Mouse (Mus musculus): ENCODE results near the gene 1600014C10Rik.

Gene 1600014C10Rik

DNA sequence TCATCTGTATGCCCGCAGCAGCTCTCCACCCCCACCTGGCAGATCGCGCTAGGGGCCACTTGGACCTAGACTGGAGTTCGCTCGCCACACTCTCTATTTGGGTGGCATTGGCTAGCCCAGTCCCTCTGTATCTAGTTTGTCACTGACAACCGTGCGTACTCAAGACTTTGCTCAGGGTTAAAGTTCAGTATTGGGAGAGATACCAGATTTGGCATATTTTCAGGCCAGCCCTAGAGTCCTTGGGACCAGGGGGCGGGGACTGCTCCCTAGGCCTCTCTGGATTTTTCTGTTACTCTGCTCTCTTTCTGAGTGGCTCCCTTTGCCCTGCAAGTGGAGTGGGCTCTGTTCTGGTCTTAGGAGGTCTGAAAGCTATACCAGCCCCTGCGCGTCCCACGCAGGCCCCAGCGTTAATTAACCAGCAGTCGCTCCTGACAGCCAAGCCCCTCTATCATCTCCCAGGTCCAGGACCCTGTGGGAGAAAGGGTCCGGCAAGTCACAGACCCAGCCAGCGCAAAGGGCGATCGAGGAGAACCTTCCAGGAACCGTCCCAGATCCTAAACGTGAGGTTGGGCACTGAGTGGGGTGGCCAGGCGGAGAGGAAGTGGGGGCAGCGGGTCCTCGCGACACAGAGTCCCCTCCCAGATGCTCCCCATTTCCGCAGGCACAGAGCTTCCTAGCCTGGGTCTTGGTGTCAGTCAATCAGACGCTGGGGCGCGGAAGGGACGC lies at the start of gene 1600014C10Rik:
Gene 1600014C10Rik (plus strand): TSS at position 256 of the 726 bp plus-strand sequence.
- DNase-seq (ENCODE audit: low spot score), result no peak

DNA sequence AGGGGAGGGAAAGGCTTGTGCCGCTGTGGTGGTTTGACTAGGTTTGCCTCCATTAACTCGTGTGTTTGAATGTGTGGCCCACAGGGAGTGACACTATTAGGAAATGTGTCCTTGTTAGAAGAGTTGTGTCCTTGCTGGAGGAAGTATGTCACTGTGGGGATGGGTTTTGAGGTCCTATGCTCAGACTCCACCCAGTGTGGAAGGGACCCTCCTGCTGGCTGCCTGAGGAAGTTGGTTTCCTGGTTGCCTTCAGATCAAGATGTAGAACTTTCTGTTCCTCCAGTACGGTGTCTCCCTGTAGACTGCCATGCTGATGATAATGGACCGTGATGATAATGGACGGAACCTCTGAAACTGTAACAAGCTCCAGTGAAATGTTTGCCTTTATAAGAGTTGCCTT lies 48.5 kb upstream of the 1600014C10Rik start:
- no peak for DNase-seq (ENCODE audit: low spot score)

DNA sequence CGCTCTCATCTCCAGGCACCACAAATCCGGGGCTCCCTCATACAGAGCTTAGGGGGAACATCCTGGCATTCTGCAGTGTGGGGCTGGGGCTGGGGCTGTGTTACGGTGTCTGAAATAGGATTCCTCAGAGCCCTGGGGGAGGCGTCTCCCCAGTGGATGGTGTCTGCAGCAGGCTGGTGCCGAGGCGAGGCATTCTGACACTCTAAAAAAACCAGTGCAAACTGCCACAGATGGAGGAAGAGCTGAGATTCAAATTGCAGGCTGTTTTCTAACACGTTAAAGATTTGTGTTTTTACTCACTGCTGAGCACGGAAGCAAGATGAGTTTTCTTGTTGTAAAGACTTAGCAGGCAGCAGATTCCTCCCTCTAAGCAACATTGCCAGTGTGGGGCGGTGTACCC lies 42.7 kb upstream of the 1600014C10Rik start:
- no peak for DNase-seq (ENCODE audit: low spot score)

DNA sequence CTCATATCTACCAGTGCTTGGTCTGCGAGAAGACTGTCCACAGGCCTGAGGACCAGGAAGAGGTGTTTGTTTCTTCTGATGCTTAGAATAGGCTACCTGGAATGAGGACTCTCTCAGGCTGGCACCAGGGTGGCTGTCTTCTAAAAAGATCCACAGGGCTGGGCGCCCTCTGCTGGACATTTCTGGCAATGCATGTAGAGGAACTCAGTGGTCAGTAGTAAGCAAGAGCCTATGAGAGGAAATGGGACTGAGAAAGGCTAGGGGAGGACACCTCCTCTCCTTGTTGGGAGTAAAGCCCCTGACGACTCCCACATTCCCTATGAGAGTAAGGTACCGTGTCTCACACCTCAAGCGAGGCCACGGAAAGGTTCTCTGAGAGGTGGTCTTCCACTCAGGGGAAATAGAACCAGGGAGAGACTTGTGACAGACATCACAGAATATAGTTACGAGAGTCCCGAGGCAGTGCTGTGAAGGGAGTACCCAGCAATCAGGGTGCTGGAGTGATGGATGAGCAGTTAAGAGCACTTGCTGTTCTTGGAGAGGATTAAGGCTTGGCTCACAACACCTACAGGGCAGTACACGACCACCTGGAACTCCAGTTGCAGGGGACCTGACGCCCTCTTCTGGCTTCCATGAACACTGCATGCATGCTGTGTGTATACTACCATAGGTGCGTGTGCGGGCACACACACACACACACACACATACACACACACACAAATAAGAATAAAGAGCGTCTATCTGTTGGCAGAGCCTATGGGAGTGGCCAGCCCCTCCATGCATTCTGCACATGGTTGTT lies 41.1 kb upstream of the 1600014C10Rik start:
- peak; percentile 95 for DNase-seq (ENCODE audit: low spot score)

DNA sequence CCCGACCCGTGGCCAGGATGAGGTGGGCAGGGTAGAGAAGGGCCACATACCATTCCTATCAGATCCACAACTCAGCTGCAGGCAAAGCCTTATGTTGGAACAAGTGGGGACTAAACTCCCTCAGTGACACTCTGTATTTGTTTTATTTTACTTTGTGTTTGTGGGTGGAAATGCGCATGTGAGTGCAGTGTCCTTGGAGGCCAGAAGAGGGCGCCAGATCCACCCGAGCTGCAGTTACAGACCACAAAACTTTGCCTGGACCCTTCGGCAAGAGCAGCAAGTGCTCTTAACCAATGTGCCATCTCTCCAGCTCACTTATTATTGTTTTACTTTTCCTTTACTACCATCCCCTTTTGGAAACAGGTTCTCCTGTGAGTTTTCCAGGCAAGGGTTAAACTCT lies 35.5 kb upstream of the 1600014C10Rik start:
- no peak for DNase-seq (ENCODE audit: low spot score)

DNA sequence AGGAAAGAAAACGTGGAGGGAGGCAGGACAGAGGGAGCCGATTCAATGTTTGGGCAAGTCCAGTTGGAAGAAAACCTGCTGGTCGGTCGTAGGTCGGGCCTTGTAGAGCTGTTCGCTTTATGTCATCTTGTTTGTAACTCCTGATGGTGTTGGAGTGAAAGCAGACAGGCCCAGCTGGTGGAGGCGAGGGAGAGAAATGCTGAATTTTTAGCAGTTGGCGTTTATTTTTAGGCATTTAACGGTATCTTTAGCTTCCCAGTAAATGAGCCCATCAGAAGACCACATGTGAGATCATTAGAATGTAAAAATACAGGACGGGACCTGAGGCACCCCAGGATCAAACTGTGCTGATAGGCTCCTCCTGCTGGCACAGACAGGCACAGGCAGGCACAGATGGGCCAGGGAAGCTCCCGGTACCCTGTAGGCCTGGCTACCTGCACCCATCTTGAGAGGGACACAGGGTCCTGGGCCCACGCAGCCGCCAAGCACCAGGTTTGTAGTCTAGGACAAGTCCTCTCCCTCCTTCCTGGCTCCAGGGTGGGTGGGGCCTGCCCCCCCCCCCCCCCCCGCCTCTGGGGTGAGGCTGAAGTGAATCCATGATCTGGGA lies 31.2 kb upstream of the 1600014C10Rik start:
- no peak for DNase-seq (ENCODE audit: low spot score)

DNA sequence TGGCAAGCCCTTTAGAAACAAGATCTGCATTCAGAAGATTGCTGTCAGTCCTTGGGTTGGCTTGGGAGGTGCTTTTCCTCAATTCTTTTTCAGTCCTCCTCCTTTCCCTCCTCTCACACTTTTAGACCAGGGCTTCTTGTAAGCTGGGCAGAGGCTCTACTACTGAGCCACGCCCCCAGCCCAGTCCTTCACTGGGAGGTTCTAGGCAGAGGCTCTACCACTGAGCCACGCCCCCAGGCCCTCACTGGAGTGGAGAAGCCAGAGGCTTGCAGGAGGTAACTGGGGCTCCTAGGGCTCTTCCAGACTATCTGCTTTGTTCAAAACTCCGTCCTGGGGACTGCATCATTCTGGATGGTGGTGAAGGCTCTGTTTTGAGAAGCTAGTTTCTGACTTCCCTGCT lies 30.4 kb upstream of the 1600014C10Rik start:
- no peak for DNase-seq (ENCODE audit: low spot score)

DNA sequence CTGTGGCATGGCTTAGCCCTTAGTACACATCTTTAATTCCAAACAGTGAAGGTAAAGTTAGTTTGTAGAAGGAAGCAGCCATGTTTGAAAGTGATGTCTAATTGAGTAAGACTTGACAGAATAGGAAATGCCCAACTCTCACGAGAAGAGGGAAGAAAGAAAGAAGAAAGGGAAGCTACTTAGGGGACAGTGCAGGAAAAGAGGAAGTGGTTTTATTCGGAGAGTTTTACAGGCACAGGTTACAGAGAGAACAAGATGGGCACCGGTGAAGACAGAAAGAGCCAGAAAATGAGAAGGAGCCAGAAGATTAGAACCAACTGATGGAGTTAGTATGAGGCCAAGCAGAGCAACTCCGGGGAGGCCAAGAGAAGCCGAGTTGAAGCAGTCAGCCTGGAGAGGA lies 27.2 kb upstream of the 1600014C10Rik start:
- no peak for DNase-seq (ENCODE audit: low spot score)

DNA sequence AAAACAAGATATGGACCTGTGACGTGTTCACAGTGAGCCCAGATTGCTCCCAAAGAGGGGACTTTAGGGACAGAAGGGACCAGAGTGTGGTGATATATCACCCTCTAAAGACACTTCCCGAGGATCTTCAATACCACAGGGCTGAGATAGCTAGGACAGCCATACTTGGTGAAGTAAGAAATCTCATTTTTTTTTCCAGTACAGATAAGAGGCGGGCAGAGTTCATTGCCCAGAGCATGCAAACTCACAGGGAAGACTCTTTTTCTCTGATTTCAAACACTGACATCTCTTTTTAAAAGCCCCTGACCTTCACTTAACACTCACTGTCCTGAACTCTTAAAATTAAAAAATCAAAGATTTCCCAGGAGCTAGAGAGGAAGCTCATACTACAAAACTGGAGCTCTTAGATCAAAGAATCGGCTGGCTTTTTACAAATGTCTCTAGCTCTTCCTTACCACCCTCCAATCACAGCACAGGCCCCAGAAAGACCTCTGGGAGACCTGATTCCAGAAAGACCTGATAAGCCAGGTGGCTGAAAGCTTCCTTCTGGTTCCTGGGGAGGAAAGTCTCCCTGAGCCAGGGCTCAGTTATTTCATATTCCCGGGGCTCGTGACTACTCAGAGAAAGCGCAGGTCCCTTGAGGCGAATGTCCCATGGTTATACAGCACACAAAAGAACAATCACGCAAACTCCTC lies 24.1 kb upstream of the 1600014C10Rik start:
- DNase-seq (ENCODE audit: low spot score), result no peak

DNA sequence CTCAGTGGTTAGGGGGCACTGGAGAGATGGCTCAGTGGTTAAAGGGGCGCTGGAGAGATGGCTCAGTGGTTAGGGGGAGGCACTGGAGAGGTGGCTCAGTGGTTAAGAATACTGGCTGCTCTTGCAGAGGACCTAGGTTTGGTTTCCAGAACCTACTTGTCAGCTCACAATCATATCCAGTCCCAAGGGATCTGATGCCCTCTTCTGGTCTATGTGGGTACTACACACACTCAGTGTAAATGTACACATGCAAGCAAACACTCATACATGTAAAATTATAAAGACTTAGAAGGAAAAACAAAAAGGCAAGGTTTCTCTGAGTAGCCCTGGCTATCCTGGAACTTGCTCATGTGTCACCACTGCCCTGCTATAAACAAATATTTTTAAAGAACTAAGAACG lies 21.6 kb upstream of the 1600014C10Rik start:
- no peak for DNase-seq (ENCODE audit: low spot score)

DNA sequence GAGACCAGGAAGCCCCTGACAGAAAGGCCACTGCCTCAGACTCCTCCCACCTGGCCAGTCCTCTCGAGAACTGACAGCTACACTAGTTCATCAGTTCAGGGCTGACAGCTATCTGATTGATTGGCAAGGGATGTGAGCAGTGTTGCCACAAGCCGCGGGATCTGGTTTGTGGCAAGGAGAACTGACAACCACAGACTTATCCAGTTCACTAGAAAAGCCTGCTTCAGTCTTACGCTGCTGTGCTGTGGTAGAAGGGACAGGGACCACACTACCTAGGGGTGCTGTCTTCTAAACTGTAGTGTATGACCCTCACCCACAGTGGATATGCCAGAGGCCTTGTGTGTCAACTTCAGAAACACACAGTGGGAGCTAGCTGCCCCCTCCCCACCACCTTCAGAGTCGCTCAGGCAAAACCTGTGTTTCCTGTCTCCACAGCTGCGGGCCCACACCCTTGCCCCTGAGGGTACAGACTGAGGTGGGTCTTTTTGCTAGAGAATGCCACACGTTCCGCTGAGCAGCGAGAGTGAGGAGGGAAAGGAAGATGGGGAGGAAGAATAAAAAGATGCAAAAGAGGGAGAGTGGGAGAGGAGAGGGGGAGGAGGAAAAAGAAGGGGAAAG lies 19.5 kb upstream of the 1600014C10Rik start:
- no peak for DNase-seq (ENCODE audit: low spot score)

DNA sequence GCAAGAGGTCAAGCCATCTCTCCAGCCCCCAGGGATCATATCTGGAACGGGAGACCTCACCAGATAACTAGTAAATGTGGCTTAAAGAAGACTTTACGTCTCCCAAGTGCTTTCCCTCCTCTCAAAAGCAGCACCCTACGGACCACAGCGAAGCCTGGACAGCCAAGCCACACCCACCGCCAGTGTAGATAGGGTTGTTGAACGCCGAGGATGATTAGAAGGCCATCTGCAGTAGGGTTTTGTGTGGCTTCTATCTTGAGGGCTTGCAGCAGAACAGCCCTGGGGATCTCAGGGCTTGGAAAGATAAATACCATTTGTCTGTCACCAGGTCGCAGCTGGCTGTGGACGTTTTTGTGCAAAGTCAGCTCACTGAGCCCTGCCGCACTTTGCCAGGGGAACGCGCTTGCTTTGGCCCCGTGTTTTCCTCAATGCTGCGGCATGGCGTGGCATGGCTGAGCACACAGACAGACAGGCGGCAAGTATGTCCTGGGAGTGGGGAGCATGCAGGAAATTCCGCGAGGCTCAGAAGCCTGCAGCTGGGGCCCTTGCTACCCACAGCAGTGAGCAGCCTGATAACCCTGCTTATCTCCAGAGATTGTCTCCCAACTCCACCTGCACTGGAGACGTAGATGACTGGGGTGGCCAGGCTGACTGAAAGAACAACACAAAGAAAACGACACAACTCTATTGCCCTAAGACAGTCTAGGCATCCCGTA lies 15.9 kb upstream of the 1600014C10Rik start:
- no peak for DNase-seq (ENCODE audit: low spot score)

DNA sequence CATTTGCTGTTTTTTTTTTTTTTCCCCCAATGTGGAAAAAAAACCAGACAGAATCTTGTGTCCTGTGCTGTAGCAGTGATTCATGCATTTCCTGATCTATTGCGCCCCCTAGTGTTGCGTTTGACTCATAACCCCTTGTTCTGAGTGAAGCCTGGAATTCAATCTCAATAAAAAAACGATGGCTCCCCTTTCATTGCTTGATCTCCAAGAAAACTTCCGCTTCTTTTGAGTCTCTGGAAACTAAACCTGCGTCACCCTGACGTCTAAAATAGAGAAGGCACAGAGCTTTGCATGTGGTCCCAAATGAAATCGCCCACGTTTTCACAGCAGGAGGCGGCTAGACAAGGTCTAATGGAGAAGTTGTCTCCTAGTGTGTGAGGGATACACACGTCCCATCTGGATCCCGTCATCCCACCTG lies 15.3 kb upstream of the 1600014C10Rik start:
- DNase-seq (ENCODE audit: low spot score), result peak; percentile 78

DNA sequence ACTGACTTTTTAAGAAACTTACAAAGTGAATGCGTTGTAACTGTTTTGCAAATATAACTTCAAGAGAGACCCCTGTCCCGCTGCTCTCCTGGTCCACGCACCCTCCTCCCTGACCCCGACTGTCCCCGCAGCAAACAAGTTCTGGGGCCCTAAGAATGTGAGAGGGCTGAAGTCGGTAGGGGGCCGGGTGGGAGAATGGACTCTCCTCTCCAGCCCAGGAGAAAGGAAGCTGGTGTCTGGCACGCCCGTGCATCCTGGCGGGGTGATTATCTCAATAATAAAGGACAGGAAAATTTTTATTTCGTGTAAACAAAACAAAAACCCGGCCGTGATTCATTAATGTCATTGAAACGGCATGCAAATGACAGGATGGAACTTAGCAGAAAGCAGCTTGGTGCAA lies 9.1 kb upstream of the 1600014C10Rik start:
- DNase-seq (ENCODE audit: low spot score), result no peak

DNA sequence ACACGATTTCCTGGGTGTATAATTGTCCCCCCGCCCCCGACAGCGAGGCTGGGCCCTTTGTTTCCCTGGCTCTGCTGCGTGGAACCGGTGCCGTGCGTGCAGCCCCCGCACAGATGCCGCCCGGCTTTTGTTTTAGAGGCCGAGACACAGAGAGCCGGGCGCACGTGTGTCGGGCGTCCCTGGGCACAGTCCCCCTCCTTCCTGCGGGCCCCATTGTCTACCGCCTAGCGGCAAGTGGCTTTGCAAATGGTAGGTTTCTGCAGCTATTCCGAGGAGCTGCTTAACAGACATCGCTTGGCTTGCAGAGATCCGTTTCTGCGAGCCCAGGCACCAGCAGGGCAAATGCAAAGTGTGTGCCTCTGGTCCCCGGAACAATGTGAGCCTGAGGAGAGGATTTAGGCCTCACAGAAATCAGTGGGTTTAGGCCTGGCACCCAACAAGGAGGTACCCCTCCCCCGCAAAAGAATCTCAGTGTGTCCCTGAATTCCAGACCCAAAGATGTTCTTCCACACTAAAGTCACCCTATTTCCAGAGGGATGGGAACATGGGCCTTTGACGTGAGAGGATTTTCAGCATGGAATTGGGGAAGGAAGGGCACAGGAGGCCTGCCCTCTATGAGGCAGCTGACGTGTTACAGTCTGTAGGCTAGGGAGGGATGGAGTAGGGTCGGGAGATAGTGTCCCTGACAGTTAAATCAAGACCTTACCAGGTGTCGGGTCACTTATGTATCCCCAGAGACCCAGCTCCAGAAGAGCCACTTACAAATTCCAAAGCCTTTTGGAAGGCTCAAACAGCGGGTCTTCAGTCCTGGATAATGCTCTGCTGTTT lies 8.5 kb upstream of the 1600014C10Rik start:
- DNase-seq (ENCODE audit: low spot score), result peak; percentile 70

DNA sequence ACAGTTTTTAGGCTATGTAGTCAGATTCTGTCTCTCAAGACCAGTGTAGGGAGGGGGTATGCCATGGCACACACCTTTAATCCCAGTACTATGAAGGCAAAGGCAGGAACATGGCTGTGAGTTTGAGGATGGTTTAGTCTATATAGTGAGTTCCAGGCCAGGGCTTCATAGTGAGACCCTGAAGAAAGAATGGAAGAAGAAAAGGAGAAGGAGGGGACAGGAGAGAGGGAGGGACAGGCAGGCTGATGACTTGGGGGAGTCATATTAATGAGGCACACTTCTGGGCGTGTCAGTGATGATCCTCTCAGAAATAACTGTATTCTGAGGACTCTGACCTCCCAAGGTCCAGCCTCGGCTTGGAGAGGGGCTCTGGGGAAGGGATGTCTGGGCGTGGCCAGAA lies 7.0 kb upstream of the 1600014C10Rik start:
- DNase-seq (ENCODE audit: low spot score), result peak; percentile 34

DNA sequence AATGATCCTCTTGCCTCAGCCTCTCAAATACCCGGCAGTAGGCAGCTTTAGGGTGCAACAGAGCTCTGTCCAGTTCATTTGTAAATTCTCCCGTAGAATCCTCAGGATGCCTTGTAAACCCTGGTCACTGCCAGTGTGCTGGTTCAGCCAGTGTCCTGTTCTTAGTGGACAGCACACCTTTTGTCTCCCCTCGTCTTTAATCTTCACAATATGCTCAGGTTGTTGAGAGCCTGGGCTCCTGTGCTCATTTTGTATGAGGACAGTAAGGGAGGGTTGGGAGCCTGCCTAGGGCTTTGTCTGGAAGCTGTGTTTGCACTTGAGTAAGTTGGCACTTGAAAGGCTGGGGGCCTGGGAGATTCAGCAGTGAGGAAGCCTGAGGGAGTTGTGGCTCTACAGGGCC lies 3.1 kb upstream of the 1600014C10Rik start:
- peak; percentile 37 for DNase-seq (ENCODE audit: low spot score)

DNA sequence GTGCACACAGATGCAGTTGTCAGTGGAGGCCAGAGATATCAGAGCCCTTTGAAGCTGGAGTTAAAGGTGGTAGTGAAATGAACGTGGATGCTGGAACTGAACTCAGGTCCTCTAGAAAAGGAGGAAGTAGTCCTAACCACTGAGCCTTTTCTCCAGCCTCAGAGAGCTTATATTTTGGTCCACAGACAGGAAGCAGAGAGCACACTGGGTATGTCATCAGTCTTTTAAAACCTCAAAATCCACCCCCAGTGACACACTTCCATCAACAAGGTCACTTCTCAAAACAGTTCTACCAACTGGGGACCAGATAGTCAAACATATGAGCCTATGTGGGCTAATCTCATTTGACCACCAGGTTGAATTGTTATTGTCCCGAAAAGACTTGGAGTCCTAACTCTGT lies 1.7 kb upstream of the 1600014C10Rik start:
- no peak for DNase-seq (ENCODE audit: low spot score)

DNA sequence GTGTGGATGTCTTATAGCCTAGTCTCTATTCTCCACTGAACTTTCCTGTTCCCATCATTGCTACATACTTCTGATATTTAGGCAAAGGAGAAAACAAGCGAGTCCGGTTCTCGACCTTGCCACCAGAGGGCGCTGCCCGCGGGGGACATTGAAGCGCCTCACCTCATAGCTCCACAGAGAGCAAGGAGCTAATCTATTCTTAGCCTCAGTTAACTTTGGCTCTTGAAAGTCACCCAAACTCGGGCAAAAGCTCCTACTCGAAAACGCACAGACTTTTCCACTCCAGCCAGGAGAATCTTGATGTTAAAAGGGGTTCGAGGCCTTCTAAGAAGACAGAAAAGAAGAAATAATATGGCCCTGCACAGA lies 438 bp upstream of the 1600014C10Rik start:
- peak; percentile 91 for DNase-seq (ENCODE audit: low spot score)

DNA sequence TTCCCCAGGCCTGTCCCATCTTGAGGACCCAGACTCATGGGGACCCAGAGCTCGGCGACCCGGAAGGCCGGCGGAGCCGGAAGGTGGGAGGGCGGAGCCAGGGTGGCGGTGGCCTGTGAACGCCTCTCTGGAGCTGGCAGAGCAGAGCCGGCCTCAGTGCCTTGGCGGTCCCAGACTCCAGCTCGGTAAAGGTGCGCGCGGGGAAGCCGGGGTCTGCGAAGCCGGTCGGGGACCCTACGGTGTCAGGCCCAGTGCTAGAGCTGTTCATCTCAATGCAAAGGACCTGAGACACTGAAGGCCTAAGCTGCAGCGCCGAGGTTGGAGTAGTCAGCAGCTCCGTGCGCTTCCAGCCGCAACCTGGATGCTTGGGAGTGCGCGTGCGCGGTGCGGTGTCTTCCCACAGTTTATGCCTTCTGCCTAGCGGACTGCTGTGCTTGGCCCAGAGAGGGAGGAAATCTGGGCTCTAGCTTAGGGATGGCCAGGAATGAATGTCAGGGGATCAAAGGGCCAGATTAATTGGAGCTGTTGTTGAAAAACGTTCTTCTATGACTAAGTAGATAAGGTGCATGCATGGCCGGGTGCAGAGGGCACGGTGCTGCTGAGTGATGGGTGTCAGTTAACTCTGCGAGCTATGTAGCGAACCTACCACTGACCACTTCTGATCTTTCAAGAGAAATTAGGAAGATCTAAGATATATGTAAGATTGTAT lies 846 bp downstream of the 1600014C10Rik start:
- DNase-seq (ENCODE audit: low spot score), result peak; percentile 96

All from retina, embryonic 14.5 days (tissue).